Mouse (Mus musculus) kidney, adult 2 months (tissue): ENCODE measurements around the gene Chil5.

ENCODE experiments used
- CTCF ChIP-seq: fragments of 200-500 bp; conservative IDR thresholded peaks from 2 replicates; pipeline ENCODE4 v1.5.1; 2011; ENCODE audit warnings: low read depth, mild to moderate bottlenecking, control low read depth, low read length, moderate library complexity, mixed read lengths; ENCODE audit not compliant: insufficient read depth, insufficient read length
- POLR2A ChIP-seq: fragments of 200-500 bp; IDR thresholded peaks from one replicate; pipeline ENCODE4 v1.6.1; 2011; ENCODE audit warnings: low read depth, low read length, control low read depth

DNA sequence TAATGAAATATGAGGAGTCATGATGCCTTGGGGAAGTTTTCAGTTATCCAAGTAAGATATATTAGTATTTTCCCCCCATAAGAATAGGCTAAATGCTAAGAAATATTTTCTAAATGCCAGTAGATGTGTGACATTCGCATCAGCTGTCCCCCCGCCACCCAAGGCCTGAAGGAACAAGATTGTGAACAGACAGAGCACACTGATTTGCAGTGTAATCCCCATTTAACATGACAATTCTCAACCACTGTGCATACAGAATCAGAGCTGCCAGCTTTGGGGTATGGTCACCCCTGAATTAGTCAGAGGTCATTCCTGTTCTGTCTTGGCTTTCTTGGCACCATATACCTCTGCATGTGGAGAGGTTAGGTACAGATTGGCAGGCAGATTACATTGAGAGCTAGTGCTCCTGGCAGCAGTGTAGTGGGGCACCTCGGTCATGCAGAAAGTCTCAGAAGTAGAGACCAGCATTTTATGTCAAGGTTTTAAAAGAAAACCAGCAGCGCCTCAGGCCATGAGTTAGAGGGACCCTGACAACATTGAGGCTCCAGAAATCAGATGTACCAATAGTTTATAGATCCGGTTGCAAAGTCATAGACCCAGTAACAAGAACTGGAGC lies 60.7 kb downstream of the Chil5 start:
- TF ChIP-seq CTCF (no peak), POLR2A (no peak)
